Mouse (Mus musculus): ENCODE measurements around the gene Glcci1. TPM values are rescaled to one million over a fixed set of nuclear protein-coding genes. Genes with fewer than 3 reads are reported as not detected.
"Not testable (repeated sequence)": the region's sequence is repeated elsewhere in the genome, so short reads cannot be mapped to it uniquely, and the experiment has no call there.

The Glcci1 gene
- total RNA-seq, 4 experiments from 2014 or later, result 86.4 to 114 (median 93.2) TPM

DNA sequence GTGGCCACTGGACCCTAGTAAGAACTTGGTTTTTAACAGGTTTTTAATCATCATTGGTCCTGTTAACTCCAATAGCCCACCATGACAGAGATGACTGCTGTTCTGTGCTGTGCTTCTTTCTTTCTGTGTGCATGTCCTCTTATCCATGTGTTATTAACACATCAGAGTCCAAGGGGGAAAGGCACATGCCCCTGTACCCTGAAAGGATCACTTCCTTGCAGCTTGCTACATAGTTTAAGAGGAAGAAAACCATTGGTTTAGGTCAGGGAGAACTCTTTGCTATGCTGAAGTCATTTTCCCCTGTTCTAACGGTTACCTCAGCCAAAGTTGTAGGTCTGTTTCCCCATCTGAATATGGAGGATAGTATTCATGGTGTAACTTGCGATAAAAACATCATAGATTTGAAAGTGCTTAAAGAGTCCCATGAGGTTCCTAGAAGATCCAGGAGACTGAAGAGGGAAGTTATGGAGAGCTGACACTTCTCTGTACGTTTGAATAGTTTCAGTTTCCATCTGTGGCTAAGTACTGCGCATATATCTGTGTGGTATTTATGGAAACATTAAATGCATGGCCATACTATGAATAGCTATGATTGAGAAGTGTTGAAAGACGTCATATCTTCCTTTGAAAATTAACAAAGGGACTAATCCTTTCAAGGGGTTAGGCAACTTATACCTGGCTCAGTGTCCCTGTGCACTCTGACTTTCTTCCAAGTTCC is 14.1 kb upstream of the Glcci1 start:
- DNase-seq (ENCODE audit: low spot score in 2 of 2), result no peak

DNA sequence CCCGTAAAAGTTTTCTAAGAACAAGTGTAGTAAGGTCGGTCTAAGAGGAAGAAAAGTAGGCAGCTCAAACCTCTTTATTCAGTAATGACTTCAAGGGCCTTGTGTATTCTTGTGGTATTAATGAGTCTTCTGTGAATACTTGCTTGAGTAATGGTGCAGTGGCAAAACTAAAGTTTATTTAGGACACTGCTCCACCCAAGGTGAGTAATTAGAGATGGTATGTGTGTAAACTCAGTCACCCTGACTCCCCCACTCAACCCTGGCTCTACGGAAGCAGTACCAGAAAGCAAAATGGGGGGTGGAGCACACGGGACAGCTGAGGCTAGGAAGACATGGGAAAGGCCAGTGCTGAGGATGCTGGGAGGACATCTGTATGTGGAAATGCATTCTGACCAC is 13.6 kb upstream of the Glcci1 start:
- no peak for DNase-seq (ENCODE audit: low spot score in 2 of 2)

GRCm38 (mm10) chr6:8497234-8497867 is 12.0 kb upstream of the Glcci1 start:
- DNase-seq (ENCODE audit: low spot score in 2 of 2), result no peak

GRCm38 (mm10) chr6:8497868-8498257 is 11.5 kb upstream of the Glcci1 start:
- DNase-seq (ENCODE audit: low spot score in 2 of 2), result no peak

- DNase-seq (ENCODE audit: low spot score in 2 of 2), result no peak
Observed at GRCm38 (mm10) chr6:8498961-8499360, 10.4 kb upstream of the Glcci1 start.

DNA sequence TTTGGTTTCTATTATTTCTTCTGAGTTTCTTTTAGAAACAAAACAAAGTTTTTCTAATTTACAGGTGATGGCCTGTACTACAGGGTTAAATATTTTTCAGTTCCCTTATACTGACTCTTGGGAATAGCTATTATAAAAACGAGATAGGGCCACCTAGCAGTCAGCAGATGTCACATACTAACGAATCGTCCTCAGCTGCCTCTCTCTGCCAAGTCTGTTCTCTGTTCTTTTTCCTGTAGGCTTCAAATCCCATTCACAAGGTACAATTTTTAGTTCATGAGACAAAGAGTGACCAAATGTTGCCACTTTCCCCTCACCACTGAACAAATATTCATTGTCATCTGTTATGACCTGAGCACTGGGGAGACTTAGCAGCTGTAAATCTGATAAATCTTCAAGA is 5.4 kb upstream of the Glcci1 start:
- DNase-seq (ENCODE audit: low spot score in 2 of 2), result no peak

DNA sequence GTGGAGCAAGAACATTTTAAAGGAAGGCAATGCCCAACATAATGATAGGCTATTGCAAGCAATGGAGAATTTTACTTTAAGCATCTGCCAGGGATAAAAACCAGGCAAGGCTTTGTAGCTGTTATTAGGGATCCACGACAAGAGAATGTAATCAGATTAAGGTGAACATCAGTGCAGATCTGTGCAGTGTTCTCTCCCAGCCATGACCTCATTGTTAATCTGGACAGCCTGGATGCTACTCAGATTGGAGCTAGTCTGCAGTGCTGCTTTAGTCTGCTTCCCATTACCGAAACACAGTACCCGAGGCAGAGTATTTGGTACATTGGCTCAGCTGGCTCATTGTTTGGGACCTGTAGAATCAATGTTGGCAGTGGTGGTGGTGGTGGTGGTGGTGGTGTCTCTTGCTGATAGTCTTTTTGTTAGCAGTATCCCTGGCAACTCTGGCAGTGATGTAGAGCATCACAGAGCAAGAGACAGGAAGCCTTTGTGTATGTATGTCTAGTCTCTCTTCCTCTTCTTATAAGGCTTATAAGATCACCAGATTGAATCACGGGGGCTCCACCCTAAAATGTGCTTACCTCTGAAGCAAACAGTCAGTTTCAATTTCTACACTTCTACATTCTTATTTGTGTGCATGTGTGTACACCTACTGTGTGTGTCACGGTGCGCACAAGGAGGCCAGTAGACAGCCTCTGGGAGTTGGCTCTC is 4.7 kb upstream of the Glcci1 start:
- DNase-seq (ENCODE audit: low spot score in 2 of 2), result peak in 1 of 2 experiments; percentile 13

- DNase-seq (ENCODE audit: low spot score in 2 of 2), result no peak
Observed at GRCm38 (mm10) chr6:8506631-8507030, 2.8 kb upstream of the Glcci1 start.

GRCm38 (mm10) chr6:8508883-8509536 is 390 bp upstream of the Glcci1 start:
- peak; percentile 99 for DNase-seq (ENCODE audit: low spot score in 2 of 2)

DNA sequence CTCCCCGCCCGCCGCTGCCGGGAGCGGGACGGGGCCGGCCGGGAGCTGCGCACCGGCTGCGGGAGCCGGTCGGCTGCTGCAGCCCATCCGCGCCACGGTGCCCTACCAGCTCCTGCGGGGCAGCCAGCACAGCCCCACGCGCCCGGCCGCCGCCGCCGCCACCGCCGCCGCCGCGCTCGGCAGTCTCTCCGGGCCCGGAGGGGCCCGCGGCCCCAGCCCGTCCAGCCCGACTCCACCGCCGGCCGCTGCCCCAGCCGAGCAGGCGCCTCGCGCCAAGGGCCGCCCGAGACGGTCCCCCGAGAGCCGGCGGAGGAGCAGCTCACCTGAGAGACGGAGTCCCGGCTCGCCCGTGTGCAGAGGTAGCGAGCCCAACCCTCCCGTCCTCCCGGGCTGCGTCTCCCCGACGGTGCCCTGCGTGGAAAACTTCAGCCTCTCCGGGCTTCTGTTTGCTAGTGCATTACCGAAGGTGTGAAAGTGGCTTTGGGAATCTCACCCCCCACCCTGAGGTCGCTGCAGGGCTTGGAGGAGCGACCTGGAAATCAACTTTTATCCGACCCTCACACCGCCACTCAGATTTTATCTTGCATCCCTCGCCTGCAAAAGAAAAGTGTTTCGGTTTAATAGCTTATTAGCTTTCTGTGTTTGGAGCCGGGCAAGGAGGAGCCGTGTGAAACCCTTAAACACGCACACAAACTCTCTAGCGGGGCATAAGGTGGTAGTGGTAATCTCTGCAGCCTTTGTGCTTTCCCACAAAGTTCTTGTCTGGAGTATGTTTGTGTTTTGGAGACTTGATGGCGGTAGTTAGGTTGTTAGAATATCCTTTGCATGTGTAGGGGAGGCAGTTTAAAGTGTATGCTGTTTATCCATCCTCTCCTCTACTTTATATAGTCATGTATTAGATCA is 812 bp downstream of the Glcci1 start:
- peak in 1 of 2 experiments; percentile 26 for DNase-seq (ENCODE audit: low spot score in 2 of 2)

DNA sequence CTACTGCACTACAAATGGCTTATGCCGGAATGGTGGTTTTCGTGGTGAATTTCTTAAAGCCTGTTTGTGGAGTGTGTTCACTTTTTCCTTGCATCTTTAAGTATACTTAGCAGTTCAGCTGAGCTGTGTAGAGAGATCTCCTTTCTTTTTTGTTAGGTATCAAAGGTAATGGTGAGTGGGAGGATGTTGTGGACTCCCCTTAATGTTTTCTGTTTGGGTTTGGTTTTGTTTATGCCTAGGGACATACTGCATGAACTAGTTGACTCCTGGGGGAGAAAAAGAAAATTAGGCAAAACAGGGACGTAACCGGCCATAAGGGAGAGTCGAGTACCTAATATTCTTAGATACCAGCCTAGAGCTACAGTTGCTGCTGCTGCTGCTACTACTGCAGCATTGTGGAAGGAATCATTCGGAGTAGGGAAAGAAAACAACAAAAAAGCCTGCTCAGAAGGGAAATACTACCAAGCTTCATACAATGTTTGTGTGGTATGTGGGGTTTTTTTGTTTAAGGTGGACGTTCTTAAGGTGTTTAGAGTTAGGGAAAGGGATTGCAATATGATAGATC is 1.5 kb downstream of the Glcci1 start:
- no peak for DNase-seq (ENCODE audit: low spot score in 2 of 2)

DNA sequence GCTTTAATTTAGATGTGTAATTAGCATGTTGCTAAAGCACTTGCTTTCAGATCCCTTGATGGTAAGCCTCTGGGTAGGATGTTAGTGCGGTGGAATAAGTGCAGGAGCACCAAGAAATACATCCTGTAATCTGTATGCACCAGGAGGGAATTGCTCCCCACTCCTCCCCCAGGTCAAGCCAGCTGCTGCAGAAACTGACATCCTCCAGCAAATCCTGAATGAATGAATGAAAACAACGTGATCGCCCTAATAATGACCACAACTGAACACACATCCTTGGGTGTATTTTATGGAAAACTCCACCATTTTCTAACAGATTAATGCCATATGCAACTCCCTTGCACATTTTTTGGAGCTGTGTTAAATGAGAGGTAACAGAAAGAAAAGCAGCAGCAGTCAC is 2.0 kb downstream of the Glcci1 start:
- no peak for DNase-seq (ENCODE audit: low spot score in 2 of 2)

GRCm38 (mm10) chr6:8512416-8512815 is 3.0 kb downstream of the Glcci1 start:
- DNase-seq (ENCODE audit: low spot score in 2 of 2), result no peak

DNA sequence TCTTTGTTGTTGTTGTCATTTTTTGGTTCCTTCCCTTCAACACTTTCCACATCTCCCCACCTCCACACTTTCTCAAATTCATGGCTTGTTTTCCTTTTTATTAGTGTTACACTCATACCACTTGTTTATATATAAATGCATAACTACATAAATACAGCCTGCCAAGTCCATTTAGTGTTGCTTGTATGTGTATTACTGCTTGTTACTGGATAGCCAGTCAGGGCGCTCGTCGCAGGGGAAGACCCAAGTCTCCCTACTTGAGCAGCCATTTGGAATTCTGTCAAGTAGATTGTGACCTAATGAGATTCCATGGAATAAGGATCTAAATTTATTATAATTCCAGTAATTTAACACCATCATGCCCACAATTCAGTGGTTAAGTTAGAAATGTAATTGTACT is 10.3 kb downstream of the Glcci1 start:
- DNase-seq (ENCODE audit: low spot score in 2 of 2), result no peak

DNA sequence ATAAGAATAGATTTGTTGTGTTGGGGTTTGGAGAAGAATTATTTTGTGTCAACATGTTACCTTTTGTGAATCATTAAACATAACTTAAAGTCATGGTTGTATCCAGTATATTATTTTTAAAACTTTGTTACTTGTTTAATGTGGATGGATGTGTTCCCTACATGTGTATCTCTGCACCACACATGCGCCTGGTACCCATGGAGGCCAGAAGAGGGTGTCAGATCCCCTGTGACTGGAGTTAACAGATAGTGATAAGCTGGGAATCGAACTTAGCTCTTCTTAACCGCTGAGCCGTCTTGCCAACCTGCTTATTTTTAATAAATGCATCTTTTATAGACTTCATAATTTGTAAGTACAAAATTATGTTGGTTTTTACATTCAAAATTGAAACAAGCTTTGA is 11.8 kb downstream of the Glcci1 start:
- DNase-seq (ENCODE audit: low spot score in 2 of 2), result no peak

DNA sequence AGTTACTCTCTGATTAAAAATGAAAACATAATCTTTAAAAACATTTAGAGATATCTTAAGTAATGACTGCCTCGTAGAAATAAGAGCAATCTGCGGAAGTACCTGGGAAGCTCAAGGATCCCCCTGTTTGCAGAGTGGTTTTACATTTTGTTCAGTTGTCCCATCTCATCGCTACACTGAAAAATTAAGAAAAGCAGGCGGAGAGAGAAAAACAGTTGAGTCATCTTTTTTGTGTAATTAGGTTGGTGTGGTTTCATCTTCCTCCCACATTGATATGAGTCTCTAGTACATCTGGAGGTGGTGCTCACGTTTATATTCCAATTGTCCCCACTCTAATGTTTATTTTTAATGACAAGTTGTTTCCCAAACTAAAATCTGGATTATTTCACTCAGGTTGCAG is 15.3 kb downstream of the Glcci1 start:
- DNase-seq (ENCODE audit: low spot score in 2 of 2), result no peak

DNA sequence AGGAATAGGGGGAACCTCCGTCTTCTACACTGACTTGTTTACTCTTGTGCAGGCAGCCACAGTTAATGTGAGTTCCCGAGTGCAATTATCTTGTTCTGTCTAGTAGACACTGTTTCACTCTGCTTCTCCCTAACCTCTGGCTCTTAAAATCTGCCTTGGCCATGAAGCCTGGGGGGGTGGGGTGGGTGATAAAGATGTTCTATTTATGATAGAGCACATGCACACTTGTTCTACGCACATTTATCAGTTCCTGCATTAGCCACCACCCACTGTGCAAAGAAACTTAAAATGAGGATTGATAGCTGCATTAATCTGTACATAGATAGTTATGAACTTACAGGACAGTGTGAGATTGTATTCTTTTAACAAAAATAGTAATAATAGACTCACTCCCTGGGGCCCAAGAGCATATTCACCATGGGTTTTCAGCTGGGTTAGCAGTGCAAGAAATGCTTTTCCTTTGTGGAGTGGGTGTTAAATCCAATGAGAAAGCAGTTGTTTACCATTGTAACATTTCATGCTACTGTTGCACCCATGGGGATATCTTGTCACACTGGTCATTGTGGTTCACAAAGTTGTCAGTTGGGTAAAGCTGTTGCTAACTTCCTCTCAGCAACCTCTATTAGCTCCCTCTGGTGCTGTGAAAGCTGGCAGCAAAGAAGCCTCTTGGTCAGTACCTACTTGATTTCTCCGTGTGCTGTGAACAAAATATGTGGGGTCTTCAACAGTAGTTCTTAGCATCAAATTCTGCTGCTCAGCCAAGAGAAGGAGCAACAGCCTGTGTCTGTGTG is 21.9 kb downstream of the Glcci1 start:
- DNase-seq (ENCODE audit: low spot score in 2 of 2), result no peak

DNA sequence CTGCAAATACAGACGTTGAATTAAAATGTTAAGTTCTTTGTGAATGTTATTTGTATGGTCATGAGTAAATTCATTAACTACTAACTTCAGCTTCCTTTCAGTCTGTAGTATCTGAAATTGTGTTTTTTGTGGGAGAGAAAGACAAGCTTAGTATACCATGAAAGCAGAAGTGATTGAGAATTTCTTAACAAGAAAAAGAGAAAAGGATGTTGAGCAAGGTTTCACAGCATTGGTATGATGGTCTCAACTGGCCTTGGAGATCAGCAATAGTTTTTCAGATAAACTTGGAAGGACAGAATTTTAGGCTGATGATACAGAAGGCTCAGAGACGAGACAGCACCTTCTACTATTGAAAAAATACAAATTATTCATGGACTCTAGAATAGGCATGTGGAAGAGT is 27.5 kb downstream of the Glcci1 start:
- no peak for DNase-seq (ENCODE audit: low spot score in 2 of 2)

- not testable (repeated sequence) for DNase-seq (ENCODE audit: low spot score in 2 of 2)
Observed at GRCm38 (mm10) chr6:8541531-8541930, 32.1 kb downstream of the Glcci1 start.

- no peak for DNase-seq (ENCODE audit: low spot score in 2 of 2)
Observed at GRCm38 (mm10) chr6:8544822-8545221, 35.4 kb downstream of the Glcci1 start.
